Mouse (Mus musculus): ENCODE data around the gene Tagln2. TPM values are rescaled to one million over a fixed set of nuclear protein-coding genes. Genes with fewer than 3 reads are reported as not detected.

The Tagln2 gene
- total and polyA plus RNA-seq, 3 experiments: 679 to 1,501 (median 1,068) TPM

- DNase-seq (ENCODE audit: low spot score) (no peak), ATAC-seq (ENCODE audit: extremely low read depth, insufficient number of reproducible peaks, low FRiP score, poor library complexity, severe bottlenecking) (no peak)
Measured at GRCm38 (mm10) chr1:172468301-172468877, 31.5 kb upstream of the Tagln2 start.

GRCm38 (mm10) chr1:172469373-172469772 is 30.5 kb upstream of the Tagln2 start:
- Histone ChIP-seq H3K4me3 (ENCODE audit: low read depth, low read length) (no peak overlapping the region), H3K9me3 (replicated peaks) (no peaks in the 10 kb centered on the region), H3K4me1 (ENCODE audit: insufficient read depth, low read depth, low read length) (no peaks in the 10 kb centered on the region), H3K27me3 (ENCODE audit: insufficient read depth, low read length) (peaks cover 3% of the 10 kb centered on the region; the same call in 1 of the 2 replicates), H3K36me3 (replicated peaks) (no peaks in the 10 kb centered on the region)
- DNase-seq (ENCODE audit: low spot score) (no peak), ATAC-seq (ENCODE audit: extremely low read depth, insufficient number of reproducible peaks, low FRiP score, poor library complexity, severe bottlenecking) (no peak)
- TF ChIP-seq GATA2 (IDR thresholded peaks at IDR 0.05; ENCODE audit: borderline replicate concordance, low read depth, low read length) (no peak), GATA1 (IDR thresholded peaks at IDR 0.05; ENCODE audit: borderline replicate concordance, low read length) (no peak), TAL1 (conservative IDR thresholded peaks at IDR 0.05; ENCODE audit: low read depth, low read length) (no peak), CTCF (IDR thresholded peaks at IDR 0.05; ENCODE audit: low read depth, low read length) (no peak), POLR2AphosphoS5 (IDR thresholded peaks at IDR 0.05; ENCODE audit: insufficient replicate concordance, low read depth, low read length) (no peak)

More at GRCm38 (mm10) chr1:172468301-172468877, 31.5 kb upstream of the Tagln2 start:
- TF ChIP-seq GATA1 (IDR thresholded peaks at IDR 0.05; ENCODE audit: borderline replicate concordance, low read length) (no peak), TAL1 (conservative IDR thresholded peaks at IDR 0.05; ENCODE audit: low read depth, low read length) (no peak), POLR2AphosphoS5 (IDR thresholded peaks at IDR 0.05; ENCODE audit: insufficient replicate concordance, low read depth, low read length) (no peak), CTCF (IDR thresholded peaks at IDR 0.05; ENCODE audit: low read depth, low read length) (no peak), GATA2 (IDR thresholded peaks at IDR 0.05; ENCODE audit: borderline replicate concordance, low read depth, low read length) (no peak)
- H3K36me3 ChIP-seq (replicated peaks): no peaks in the 10 kb centered on the region
- no peaks in the 10 kb centered on the region for H3K4me1 ChIP-seq (ENCODE audit: insufficient read depth, low read depth, low read length)
- no peaks in the 10 kb centered on the region for H3K9me3 ChIP-seq (replicated peaks)
- no peak overlapping the region for H3K4me3 ChIP-seq (ENCODE audit: low read depth, low read length)
- H3K27me3 ChIP-seq (ENCODE audit: insufficient read depth, low read length): peaks cover 3% of the 10 kb centered on the region; the same call in 1 of the 2 replicates

- Histone ChIP-seq H3K36me3 (replicated peaks) (no peaks in the 10 kb centered on the region), H3K27me3 (ENCODE audit: insufficient read depth, low read length) (peaks cover 3% of the 10 kb centered on the region; the same call in 1 of the 2 replicates), H3K4me1 (ENCODE audit: insufficient read depth, low read depth, low read length) (no peaks in the 10 kb centered on the region), H3K9me3 (replicated peaks) (no peaks in the 10 kb centered on the region), H3K4me3 (ENCODE audit: low read depth, low read length) (no peak overlapping the region)
- TF ChIP-seq POLR2AphosphoS5 (IDR thresholded peaks at IDR 0.05; ENCODE audit: insufficient replicate concordance, low read depth, low read length) (no peak), GATA1 (IDR thresholded peaks at IDR 0.05; ENCODE audit: borderline replicate concordance, low read length) (no peak), TAL1 (conservative IDR thresholded peaks at IDR 0.05; ENCODE audit: low read depth, low read length) (no peak), GATA2 (IDR thresholded peaks at IDR 0.05; ENCODE audit: borderline replicate concordance, low read depth, low read length) (no peak), CTCF (IDR thresholded peaks at IDR 0.05; ENCODE audit: low read depth, low read length) (no peak)
- DNase-seq (ENCODE audit: low spot score) (no peak), ATAC-seq (ENCODE audit: extremely low read depth, insufficient number of reproducible peaks, low FRiP score, poor library complexity, severe bottlenecking) (no peak)
Measured at GRCm38 (mm10) chr1:172469810-172470448, 29.9 kb upstream of the Tagln2 start.

- Histone ChIP-seq H3K27me3 (ENCODE audit: insufficient read depth, low read length) (peaks cover 3% of the 10 kb centered on the region; the same call in 1 of the 2 replicates), H3K36me3 (replicated peaks) (no peaks in the 10 kb centered on the region), H3K4me1 (ENCODE audit: insufficient read depth, low read depth, low read length) (no peaks in the 10 kb centered on the region), H3K4me3 (ENCODE audit: low read depth, low read length) (no peak overlapping the region), H3K9me3 (replicated peaks) (no peaks in the 10 kb centered on the region)
- DNase-seq (ENCODE audit: low spot score) (no peak), ATAC-seq (ENCODE audit: extremely low read depth, insufficient number of reproducible peaks, low FRiP score, poor library complexity, severe bottlenecking) (no peak)
- TF ChIP-seq TAL1 (conservative IDR thresholded peaks at IDR 0.05; ENCODE audit: low read depth, low read length): no peak
- no peak for TF ChIP-seq CTCF (IDR thresholded peaks at IDR 0.05; ENCODE audit: low read depth, low read length)
- no peak for TF ChIP-seq GATA2 (IDR thresholded peaks at IDR 0.05; ENCODE audit: borderline replicate concordance, low read depth, low read length)
- no peak for TF ChIP-seq GATA1 (IDR thresholded peaks at IDR 0.05; ENCODE audit: borderline replicate concordance, low read length)
- TF ChIP-seq POLR2AphosphoS5 (IDR thresholded peaks at IDR 0.05; ENCODE audit: insufficient replicate concordance, low read depth, low read length): no peak
Measured at GRCm38 (mm10) chr1:172472909-172473308, 26.9 kb upstream of the Tagln2 start.

- no peaks in the 10 kb centered on the region for H3K9me3 ChIP-seq (replicated peaks)
- ATAC-seq (ENCODE audit: extremely low read depth, insufficient number of reproducible peaks, low FRiP score, poor library complexity, severe bottlenecking): no peak
Measured at GRCm38 (mm10) chr1:172474196-172474595, 25.7 kb upstream of the Tagln2 start.

GRCm38 (mm10) chr1:172475054-172475741 is 24.6 kb upstream of the Tagln2 start, which contains the start of gene Slamf9:
Gene Slamf9, plus strand, starts transcription at chr1:172475358.
- DNase-seq (ENCODE audit: low spot score): no peak
- H3K27me3 ChIP-seq (ENCODE audit: insufficient read depth, low read length): peaks cover 9% of the 10 kb centered on the region
- no peak within 1 kb of the TSS for H3K4me3 ChIP-seq (ENCODE audit: low read depth, low read length)
- ATAC-seq (ENCODE audit: extremely low read depth, insufficient number of reproducible peaks, low FRiP score, poor library complexity, severe bottlenecking): no peak
- no peak for TF ChIP-seq GATA2 (IDR thresholded peaks at IDR 0.05; ENCODE audit: borderline replicate concordance, low read depth, low read length)
- no peak for TF ChIP-seq TAL1 (conservative IDR thresholded peaks at IDR 0.05; ENCODE audit: low read depth, low read length)
- no peak for TF ChIP-seq CTCF (IDR thresholded peaks at IDR 0.05; ENCODE audit: low read depth, low read length)
- no peak for TF ChIP-seq GATA1 (IDR thresholded peaks at IDR 0.05; ENCODE audit: borderline replicate concordance, low read length)
- TF ChIP-seq POLR2AphosphoS5 (IDR thresholded peaks at IDR 0.05; ENCODE audit: insufficient replicate concordance, low read depth, low read length): no peak
- no peaks in the 10 kb centered on the region for H3K9me3 ChIP-seq (replicated peaks)
- H3K36me3 ChIP-seq (replicated peaks): no peaks in the 10 kb centered on the region
- H3K4me1 ChIP-seq (ENCODE audit: insufficient read depth, low read depth, low read length): no peaks in the 10 kb centered on the region

More at GRCm38 (mm10) chr1:172474196-172474595, 25.7 kb upstream of the Tagln2 start:
- no peaks in the 10 kb centered on the region for H3K4me1 ChIP-seq (ENCODE audit: insufficient read depth, low read depth, low read length)
- H3K4me3 ChIP-seq (ENCODE audit: low read depth, low read length): no peak overlapping the region
- H3K36me3 ChIP-seq (replicated peaks): no peaks in the 10 kb centered on the region
- DNase-seq (ENCODE audit: low spot score): no peak
- TF ChIP-seq CTCF (IDR thresholded peaks at IDR 0.05; ENCODE audit: low read depth, low read length) (no peak), TAL1 (conservative IDR thresholded peaks at IDR 0.05; ENCODE audit: low read depth, low read length) (no peak), GATA2 (IDR thresholded peaks at IDR 0.05; ENCODE audit: borderline replicate concordance, low read depth, low read length) (no peak), POLR2AphosphoS5 (IDR thresholded peaks at IDR 0.05; ENCODE audit: insufficient replicate concordance, low read depth, low read length) (no peak), GATA1 (IDR thresholded peaks at IDR 0.05; ENCODE audit: borderline replicate concordance, low read length) (no peak)
- peaks cover 3% of the 10 kb centered on the region for H3K27me3 ChIP-seq (ENCODE audit: insufficient read depth, low read length)

All from G1E (cell line).